Mouse (Mus musculus): ENCODE results near the gene Dmp1. TPM values are rescaled to one million over a fixed set of nuclear protein-coding genes. Genes with fewer than 3 reads are reported as not detected.

Dmp1 gene
- not detected for polyA plus RNA-seq (2014; fragmentation: Illumina TruSeq; extraction: RNeasy Lipid Tissue Mini Kit (QIAGEN cat#74804); ENCODE audit: low read depth, low replicate concordance)

DNA sequence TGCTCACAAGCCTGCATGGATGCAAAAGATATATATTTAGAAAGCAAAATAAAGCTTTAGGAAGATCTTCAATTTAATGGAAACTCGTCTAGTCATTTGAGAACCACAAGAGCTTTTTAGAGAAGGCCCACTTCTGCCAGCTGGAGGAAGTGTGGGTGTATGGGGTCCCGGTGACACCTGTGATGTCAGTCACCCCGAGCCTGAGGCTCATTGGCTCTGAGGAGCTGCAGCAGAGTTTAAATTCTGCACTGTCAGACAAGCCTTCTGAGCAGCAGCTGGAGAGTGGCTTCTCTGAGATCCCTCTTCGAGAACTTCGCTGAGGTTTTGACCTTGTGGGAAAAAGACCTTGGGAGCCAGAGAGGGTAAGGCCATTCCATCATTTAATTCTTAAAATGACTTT lies at the start of gene Dmp1:
Gene Dmp1, plus strand, starts transcription at position 263 of the 400 bp plus-strand sequence.

DNA sequence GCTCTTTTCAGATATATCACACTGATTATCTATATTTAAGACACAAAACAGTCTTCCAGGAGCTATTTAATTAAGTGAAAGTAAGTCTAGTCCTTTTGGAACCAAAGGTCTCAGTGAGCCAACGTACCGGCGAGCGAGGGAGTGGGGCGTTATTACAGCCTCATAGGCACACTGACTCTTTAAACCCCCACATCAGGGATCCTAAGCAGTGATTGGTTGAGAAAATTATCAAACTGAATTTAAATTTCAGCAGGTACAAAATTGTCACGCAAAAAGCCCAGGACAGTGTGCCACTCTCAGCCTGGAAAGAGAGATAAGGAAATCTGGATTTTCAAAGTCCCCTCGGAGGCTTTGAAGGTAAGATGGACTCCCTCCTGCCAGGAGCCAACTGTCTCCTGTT lies 32.0 kb upstream of the Dmp1 start, which contains the start of gene Dspp:
Gene Dspp, plus strand, starts transcription at position 301 of the 400 bp plus-strand sequence.

Other genes with a start within 250 kb of the Dmp1 start
- not detected for gene Hsd17b13, start 225.2 kb upstream of the Dmp1 start, polyA plus RNA-seq (2014; fragmentation: Illumina TruSeq; extraction: RNeasy Lipid Tissue Mini Kit (QIAGEN cat#74804); ENCODE audit: low read depth, low replicate concordance)
- gene Hsd17b11, start 180.7 kb upstream of the Dmp1 start, polyA plus RNA-seq (2014; fragmentation: Illumina TruSeq; extraction: RNeasy Lipid Tissue Mini Kit (QIAGEN cat#74804); ENCODE audit: low read depth, low replicate concordance) = 117 TPM
- gene Nudt9, start 156.3 kb upstream of the Dmp1 start, polyA plus RNA-seq (2014; fragmentation: Illumina TruSeq; extraction: RNeasy Lipid Tissue Mini Kit (QIAGEN cat#74804); ENCODE audit: low read depth, low replicate concordance) = 12.2 TPM
- gene Gm17660, start 125.0 kb upstream of the Dmp1 start, polyA plus RNA-seq (2014; fragmentation: Illumina TruSeq; extraction: RNeasy Lipid Tissue Mini Kit (QIAGEN cat#74804); ENCODE audit: low read depth, low replicate concordance) = not detected
- 49.8 TPM for gene Sparcl1, start 88.9 kb upstream of the Dmp1 start, polyA plus RNA-seq (2014; fragmentation: Illumina TruSeq; extraction: RNeasy Lipid Tissue Mini Kit (QIAGEN cat#74804); ENCODE audit: low read depth, low replicate concordance)
- gene Dspp, start 31.9 kb upstream of the Dmp1 start, polyA plus RNA-seq (2014; fragmentation: Illumina TruSeq; extraction: RNeasy Lipid Tissue Mini Kit (QIAGEN cat#74804); ENCODE audit: low read depth, low replicate concordance) = not detected
- gene Ibsp, start 96.6 kb downstream of the Dmp1 start, polyA plus RNA-seq (2014; fragmentation: Illumina TruSeq; extraction: RNeasy Lipid Tissue Mini Kit (QIAGEN cat#74804); ENCODE audit: low read depth, low replicate concordance) = not detected
- gene Mepe, start 122.7 kb downstream of the Dmp1 start, polyA plus RNA-seq (2014; fragmentation: Illumina TruSeq; extraction: RNeasy Lipid Tissue Mini Kit (QIAGEN cat#74804); ENCODE audit: low read depth, low replicate concordance) = not detected
- 4,069 TPM for gene Spp1, start 232.5 kb downstream of the Dmp1 start, polyA plus RNA-seq (2014; fragmentation: Illumina TruSeq; extraction: RNeasy Lipid Tissue Mini Kit (QIAGEN cat#74804); ENCODE audit: low read depth, low replicate concordance)

All from kidney, adult 10 weeks (tissue).